In genomic region chr15:59206636-59207035, GRCm38 (mm10) we compare ENCODE assay signal across 28 mouse cellular contexts.
DNase-seq lines count a peak whose midpoint lies in the region; ATAC-seq and TF ChIP-seq lines count a peak whose summit lies in the region.
"Had no signal": no experiment of that assay in that cellular context is flagged by ENCODE, and none has a peak within 500 bp of the region (broad histone marks: within the 10 kb centered on the region; RNA-seq: fewer than 3 reads in every experiment).

No protein-coding gene starts in this region.

- no peaks in the 10 kb centered on the region for H3K27me3 ChIP-seq in heart, embryonic 10.5 days (ENCODE audit: insufficient read depth, poor library complexity, severe bottlenecking)
- H3K27me3 ChIP-seq in stomach, postnatal 0 days (ENCODE audit: control insufficient read depth, insufficient read depth, low read length): no peaks in the 10 kb centered on the region
- no peaks in the 10 kb centered on the region for H3K27me3 ChIP-seq in thymus, adult 2 months (ENCODE audit: control insufficient read depth, insufficient read depth, low read length)
- H3K27me3 ChIP-seq: CH12.LX; embryonic facial prominence, embryonic 13.5 days; embryonic facial prominence, embryonic 15.5 days; forebrain, embryonic 12.5 days; Patski had no signal

- H3K9ac ChIP-seq in stomach, postnatal 0 days (ENCODE audit: low read length): no peak overlapping the region
- H3K9ac ChIP-seq: embryonic facial prominence, embryonic 13.5 days; embryonic facial prominence, embryonic 15.5 days; forebrain, embryonic 12.5 days had no signal

- H3K27ac ChIP-seq in heart, embryonic 10.5 days: 0 out of 2 replicates have a peak overlapping the region, but pooled peaks have one; percentile 44
- H3K27ac ChIP-seq in stomach, postnatal 0 days (replicated peaks): no peak overlapping the region
- H3K27ac ChIP-seq in thymus, adult 2 months (ENCODE audit: control insufficient read depth, insufficient read depth, low read length): no peak overlapping the region
- H3K27ac ChIP-seq: embryonic facial prominence, embryonic 13.5 days; embryonic facial prominence, embryonic 15.5 days; forebrain, embryonic 10.5 days; forebrain, embryonic 12.5 days had no signal

- H3K4me1 ChIP-seq in heart, embryonic 10.5 days: peaks cover 39% of the 10 kb centered on the region
- no peaks in the 10 kb centered on the region for H3K4me1 ChIP-seq in stomach, postnatal 0 days (replicated peaks; ENCODE audit: control insufficient read depth, insufficient read depth)
- no peaks in the 10 kb centered on the region for H3K4me1 ChIP-seq in thymus, adult 2 months (replicated peaks; ENCODE audit: control insufficient read depth, insufficient read depth, low read length)
- H3K4me1 ChIP-seq: forebrain, embryonic 12.5 days had no signal

- no peak for TF ChIP-seq CTCF in stomach, postnatal 0 days (IDR thresholded peaks at IDR 0.05; ENCODE audit: low read depth)
- TF ChIP-seq CTCF in thymus, adult 2 months (IDR thresholded peaks at IDR 0.05; ENCODE audit: borderline replicate concordance, control insufficient read depth, extremely low read depth, insufficient read depth, low read length, poor library complexity): no peak

- H3K4me2 ChIP-seq in stomach, postnatal 0 days (replicated peaks; ENCODE audit: low read depth): no peak overlapping the region
- H3K4me2 ChIP-seq: embryonic facial prominence, embryonic 13.5 days; embryonic facial prominence, embryonic 15.5 days; forebrain, embryonic 12.5 days had no signal

- TF ChIP-seq EP300 in stomach, postnatal 0 days (optimal IDR thresholded peaks at IDR 0.05): no peak

- no peak for TF ChIP-seq POLR2A in thymus, adult 2 months (IDR thresholded peaks at IDR 0.05; ENCODE audit: control insufficient read depth, extremely low read depth, insufficient read depth, low read length, poor library complexity)

- H3K9me3 ChIP-seq in heart, embryonic 10.5 days: no peaks in the 10 kb centered on the region
- no peaks in the 10 kb centered on the region for H3K9me3 ChIP-seq in stomach, postnatal 0 days (ENCODE audit: control insufficient read depth, low read length)
- H3K9me3 ChIP-seq: embryonic facial prominence, embryonic 13.5 days; embryonic facial prominence, embryonic 15.5 days; forebrain, embryonic 10.5 days; forebrain, embryonic 12.5 days; G1E had no signal

- DNase-seq in heart, embryonic 10.5 days (ENCODE audit: low spot score): no peak
- DNase-seq in heart, adult 9 months (ENCODE audit: low spot score in 2 of 2): no peak
- peak; percentile 76 for DNase-seq in R1 (ENCODE audit: low read depth, low spot score)
- DNase-seq in stomach, postnatal 0 days (ENCODE audit: low spot score): no peak
- DNase-seq in cerebellum, adult 9-11 months: no peak
- DNase-seq in thymus, adult 2 months: no peak
- DNase-seq: adrenal gland, adult 8-10 months; adrenal gland, postnatal 14 days; adrenal gland, postnatal 36 days; B cell, adult 2 months; cerebellum, adult 11-12 months; cerebellum, adult 2 months; cerebellum, adult 9-10 months; cerebellum, postnatal 14 days; cerebellum, postnatal 36 days; embryo, embryonic 11 days had no signal

- 72% methylated on average over 7 of the region's 7 CpGs for WGBS in heart, embryonic 10.5 days
- WGBS in stomach, postnatal 0 days: 64% methylated on average over 7 of the region's 7 CpGs
- 77% methylated on average over 7 of the region's 7 CpGs for WGBS in thymus, adult 2 months

- ATAC-seq in stomach, postnatal 0 days (ENCODE audit: low FRiP score, low TSS enrichment): 0 out of 2 replicates have a peak, but pooled peaks have one; percentile 26
- ATAC-seq: activated CD4-positive, CD25-positive, alpha-beta regulatory T cell, adult 4 months; CD4-positive, CD25-positive, alpha-beta regulatory T cell, adult 4 months; forebrain, embryonic 14.5 days; forebrain, embryonic 16.5 days; Patski had no signal

- H3K4me3 ChIP-seq in heart, embryonic 10.5 days: no peak overlapping the region
- no peak overlapping the region for H3K4me3 ChIP-seq in stomach, postnatal 0 days (ENCODE audit: low read depth, low read length)
- no peak overlapping the region for H3K4me3 ChIP-seq in thymus, adult 2 months (ENCODE audit: control insufficient read depth, insufficient read depth, low read length)
- H3K4me3 ChIP-seq: embryonic facial prominence, embryonic 13.5 days; embryonic facial prominence, embryonic 15.5 days; erythroblast, embryonic 14.5 days; forebrain, embryonic 10.5 days; forebrain, embryonic 12.5 days had no signal

- H3K36me3 ChIP-seq in heart, embryonic 10.5 days: no peaks in the 10 kb centered on the region
- no peaks in the 10 kb centered on the region for H3K36me3 ChIP-seq in stomach, postnatal 0 days (ENCODE audit: control insufficient read depth, insufficient read depth, low read length)
- no peaks in the 10 kb centered on the region for H3K36me3 ChIP-seq in thymus, adult 2 months (ENCODE audit: control insufficient read depth, insufficient read depth, low read length)
- H3K36me3 ChIP-seq: embryonic facial prominence, embryonic 13.5 days; embryonic facial prominence, embryonic 15.5 days; forebrain, embryonic 10.5 days; forebrain, embryonic 12.5 days; G1E had no signal
